Mouse (Mus musculus): Measurements from ENCODE around the gene Ilvbl. TPM values are rescaled to one million over a fixed set of nuclear protein-coding genes. Genes with fewer than 3 reads are reported as not detected.
"Not testable (repeated sequence)": the region's sequence is repeated elsewhere in the genome, so short reads cannot be mapped to it uniquely, and the experiment has no call there.

Gene Ilvbl
- not detected in 2 replicates for polyA plus RNA-seq (2012; ENCODE audit: insufficient read depth, insufficient read length, low replicate concordance, missing spikeins)

DNA sequence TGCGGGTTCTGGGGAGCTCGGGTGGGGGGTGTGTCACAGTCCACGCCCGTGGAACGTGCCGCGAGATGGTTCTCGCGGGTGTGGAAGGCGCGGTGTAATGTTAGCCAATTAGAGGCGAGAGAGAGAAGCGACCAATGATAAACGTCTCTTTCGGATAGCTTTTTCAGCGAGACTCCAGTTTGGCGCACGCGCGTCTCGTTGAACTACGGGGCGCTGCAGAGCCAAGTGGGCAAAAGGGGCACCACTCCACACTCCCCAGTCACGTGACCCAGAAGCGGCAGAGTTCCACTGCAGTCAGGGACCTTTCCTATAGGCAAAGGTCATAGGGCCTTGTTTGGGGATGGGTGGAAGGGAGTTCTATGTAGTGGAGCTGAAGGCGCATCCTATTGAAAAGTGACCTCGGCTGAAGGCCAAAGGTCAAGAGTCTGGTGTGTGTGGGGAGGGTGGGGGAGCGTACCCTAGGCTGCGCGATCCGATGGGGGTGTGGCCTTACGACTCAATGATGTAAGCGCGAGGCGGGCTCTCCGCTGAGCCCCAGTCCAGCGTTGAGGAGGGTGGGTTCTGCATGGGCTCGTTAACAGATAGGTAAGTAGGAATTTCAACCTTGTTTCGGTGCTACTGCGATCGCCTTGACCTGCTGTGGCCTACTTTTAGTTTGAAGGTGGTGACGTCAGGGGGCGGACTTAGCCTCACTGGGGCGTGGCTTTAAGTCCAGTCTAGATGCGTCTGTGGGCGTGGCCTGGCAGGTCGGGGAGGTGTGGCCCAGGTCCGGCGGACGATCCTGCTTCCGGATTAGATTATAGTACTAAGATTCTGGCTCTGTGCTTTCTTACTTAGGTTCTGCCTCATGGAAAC, at the start of gene Ilvbl:
Ilvbl (plus strand) TSS at position 97 of the 855 bp plus-strand sequence.
- H3K4me1 ChIP-seq (ENCODE audit: control insufficient read depth, insufficient read depth, low read length): peaks cover 8% of the 10 kb centered on the region
- peak within 1 kb of the TSS; percentile 91 for H3K27ac ChIP-seq (ENCODE audit: insufficient read depth, low read depth, low read length)
- TF ChIP-seq POLR2A (IDR thresholded peaks at IDR 0.05; ENCODE audit: insufficient read depth, low read depth, low read length) (no peak), CTCF (IDR thresholded peaks at IDR 0.05; ENCODE audit: insufficient read depth, low read depth, low read length) (no peak)
- H3K4me3 ChIP-seq (ENCODE audit: insufficient read depth, low read depth, low read length): peak within 1 kb of the TSS; percentile 81
- WGBS: under 1% methylated on average over 51 of the region's 51 CpGs

DNA sequence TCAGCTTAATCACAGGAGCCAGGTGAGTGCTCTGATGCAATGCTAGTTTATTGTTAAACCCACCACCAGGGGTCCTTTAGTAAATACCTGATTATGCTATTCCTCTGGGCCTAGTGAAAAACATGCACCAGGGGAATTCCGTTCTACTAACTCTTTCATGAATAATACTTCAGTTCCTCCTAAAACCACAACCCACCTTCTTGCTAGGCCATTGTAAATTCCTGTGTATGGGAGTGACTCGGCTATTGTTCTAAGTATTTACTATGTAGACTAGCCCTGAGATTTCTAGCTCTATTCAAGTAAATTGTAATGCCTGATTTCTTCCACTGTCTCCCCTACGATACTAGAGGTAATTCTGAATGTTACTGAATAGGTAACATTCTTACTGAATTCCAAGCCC, 49.1 kb upstream of the Ilvbl start:
- H3K27ac ChIP-seq (ENCODE audit: insufficient read depth, low read depth, low read length); H3K4me1 ChIP-seq (ENCODE audit: control insufficient read depth, insufficient read depth, low read length); H3K4me3 ChIP-seq (ENCODE audit: insufficient read depth, low read depth, low read length): not testable (repeated sequence)
- 54% methylated on average over 3 of the region's 3 CpGs for WGBS

GRCm38 (mm10) chr10:78525511-78525910, 48.6 kb upstream of the Ilvbl start:
- Histone ChIP-seq H3K4me3 (ENCODE audit: insufficient read depth, low read depth, low read length) (no peak overlapping the region), H3K4me1 (ENCODE audit: control insufficient read depth, insufficient read depth, low read length) (no peaks in the 10 kb centered on the region), H3K27ac (ENCODE audit: insufficient read depth, low read depth, low read length) (no peak overlapping the region)
- 57% methylated on average over 4 of the region's 4 CpGs for WGBS
- TF ChIP-seq CTCF (IDR thresholded peaks at IDR 0.05; ENCODE audit: insufficient read depth, low read depth, low read length): no peak
- no peak for TF ChIP-seq POLR2A (IDR thresholded peaks at IDR 0.05; ENCODE audit: insufficient read depth, low read depth, low read length)

DNA sequence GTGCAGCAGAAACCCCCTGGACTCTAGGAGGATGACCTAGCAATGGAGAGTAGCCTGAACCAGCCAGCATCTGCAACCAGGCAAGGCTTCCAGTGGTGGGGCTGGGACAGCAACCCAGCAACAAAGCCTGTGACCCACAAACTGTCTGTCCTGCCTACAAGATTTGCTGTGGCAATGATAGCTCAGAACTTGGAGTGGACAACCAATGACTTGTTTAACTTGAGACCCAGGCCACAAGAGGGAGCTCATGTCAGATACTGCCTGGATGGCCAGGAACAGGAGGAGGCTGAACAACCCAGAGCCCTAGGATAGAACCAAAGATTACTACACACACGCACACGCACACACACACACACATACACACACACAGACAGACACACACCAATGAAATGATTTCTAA, 33.2 kb upstream of the Ilvbl start:
- Histone ChIP-seq H3K27ac (ENCODE audit: insufficient read depth, low read depth, low read length) (no peak overlapping the region), H3K4me1 (ENCODE audit: control insufficient read depth, insufficient read depth, low read length) (no peaks in the 10 kb centered on the region), H3K4me3 (ENCODE audit: insufficient read depth, low read depth, low read length) (no peak overlapping the region)
- TF ChIP-seq CTCF (IDR thresholded peaks at IDR 0.05; ENCODE audit: insufficient read depth, low read depth, low read length) (no peak), POLR2A (IDR thresholded peaks at IDR 0.05; ENCODE audit: insufficient read depth, low read depth, low read length) (no peak)
- WGBS: 66% methylated on average over 2 of the region's 2 CpGs

- no peak for TF ChIP-seq CTCF (IDR thresholded peaks at IDR 0.05; ENCODE audit: insufficient read depth, low read depth, low read length)
- TF ChIP-seq POLR2A (IDR thresholded peaks at IDR 0.05; ENCODE audit: insufficient read depth, low read depth, low read length): no peak
- Histone ChIP-seq H3K27ac (ENCODE audit: insufficient read depth, low read depth, low read length) (no peak overlapping the region), H3K4me3 (ENCODE audit: insufficient read depth, low read depth, low read length) (no peak overlapping the region), H3K4me1 (ENCODE audit: control insufficient read depth, insufficient read depth, low read length) (no peaks in the 10 kb centered on the region)
- WGBS: 87% methylated on average over 1 of the region's 1 CpGs
These were observed 9.1 kb upstream of the Ilvbl start for GRCm38 (mm10) chr10:78565070-78565469.

DNA sequence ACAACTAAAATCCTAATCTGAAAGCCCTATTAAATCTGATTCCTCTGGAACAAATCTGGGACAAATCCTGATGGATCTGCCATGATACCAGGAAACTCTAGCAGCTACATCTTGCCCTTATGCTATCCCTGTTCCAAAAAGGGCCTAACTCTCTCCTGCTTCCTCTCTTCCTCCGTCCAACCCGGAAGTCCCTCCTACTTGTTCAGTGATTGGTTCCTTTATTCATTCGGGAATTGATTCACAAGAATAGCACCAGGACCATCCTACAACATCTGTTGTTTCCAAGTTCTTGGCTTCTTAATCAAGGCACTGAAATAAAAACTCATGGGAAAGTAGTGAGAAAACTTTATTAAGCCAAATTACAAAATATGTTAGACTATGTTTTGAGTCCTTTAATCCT, 5.0 kb upstream of the Ilvbl start:
- no peak overlapping the region for H3K27ac ChIP-seq (ENCODE audit: insufficient read depth, low read depth, low read length)
- no peak for TF ChIP-seq POLR2A (IDR thresholded peaks at IDR 0.05; ENCODE audit: insufficient read depth, low read depth, low read length)
- no peak for TF ChIP-seq CTCF (IDR thresholded peaks at IDR 0.05; ENCODE audit: insufficient read depth, low read depth, low read length)
- H3K4me1 ChIP-seq (ENCODE audit: control insufficient read depth, insufficient read depth, low read length): peaks cover 2% of the 10 kb centered on the region; the same call in 1 of the 2 replicates
- WGBS: 69% methylated on average over 3 of the region's 3 CpGs
- H3K4me3 ChIP-seq (ENCODE audit: insufficient read depth, low read depth, low read length): no peak overlapping the region

DNA sequence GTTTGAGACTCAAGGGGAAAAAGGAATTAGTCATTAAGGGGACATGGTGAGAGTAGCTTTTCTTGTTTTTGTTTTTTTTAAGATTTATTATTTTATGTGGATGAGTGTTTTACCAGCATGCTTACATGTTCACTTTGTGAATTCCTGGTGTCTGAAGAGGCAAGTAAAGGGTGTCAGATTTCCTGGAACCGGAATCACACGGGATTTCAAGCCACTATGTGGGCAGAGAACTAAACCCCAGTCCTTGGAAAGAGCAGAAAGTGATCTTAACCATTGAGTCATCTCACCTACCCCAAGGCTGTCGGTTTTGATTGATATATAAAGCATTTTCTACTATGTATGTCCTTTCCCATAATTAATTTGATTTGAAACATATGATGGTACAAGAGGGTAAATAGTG, 4.5 kb upstream of the Ilvbl start:
- no peak overlapping the region for H3K27ac ChIP-seq (ENCODE audit: insufficient read depth, low read depth, low read length)
- WGBS: 64% methylated on average over 3 of the region's 3 CpGs
- H3K4me3 ChIP-seq (ENCODE audit: insufficient read depth, low read depth, low read length): no peak overlapping the region
- TF ChIP-seq POLR2A (IDR thresholded peaks at IDR 0.05; ENCODE audit: insufficient read depth, low read depth, low read length): no peak
- TF ChIP-seq CTCF (IDR thresholded peaks at IDR 0.05; ENCODE audit: insufficient read depth, low read depth, low read length): no peak
- H3K4me1 ChIP-seq (ENCODE audit: control insufficient read depth, insufficient read depth, low read length): peaks cover 2% of the 10 kb centered on the region; the same call in 1 of the 2 replicates

DNA sequence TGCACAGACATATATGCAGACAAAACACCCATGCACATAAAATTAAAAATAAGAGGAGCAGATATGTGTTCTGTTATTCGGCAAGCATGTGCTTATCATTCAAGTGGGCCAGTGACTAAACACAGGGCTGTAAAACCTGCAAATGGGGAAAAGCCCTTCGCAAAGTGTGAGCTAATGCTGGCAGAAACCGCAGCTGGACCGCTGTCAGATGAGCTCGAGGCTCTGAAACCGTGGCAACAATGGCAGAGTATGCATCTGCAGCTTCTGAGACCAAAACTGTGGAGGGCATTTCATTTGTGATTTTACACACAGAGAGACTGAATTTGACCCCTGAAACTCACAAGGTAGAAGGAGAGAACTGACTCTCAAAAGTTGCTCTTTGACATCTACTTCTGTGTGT, 3.7 kb upstream of the Ilvbl start:
- Histone ChIP-seq H3K27ac (ENCODE audit: insufficient read depth, low read depth, low read length) (peak overlapping the region; percentile 25; the same call in 1 of the 2 replicates), H3K4me3 (ENCODE audit: insufficient read depth, low read depth, low read length) (no peak overlapping the region), H3K4me1 (ENCODE audit: control insufficient read depth, insufficient read depth, low read length) (peaks cover 2% of the 10 kb centered on the region; the same call in 1 of the 2 replicates)
- WGBS: 39% methylated on average over 6 of the region's 6 CpGs
- TF ChIP-seq POLR2A (IDR thresholded peaks at IDR 0.05; ENCODE audit: insufficient read depth, low read depth, low read length): no peak
- no peak for TF ChIP-seq CTCF (IDR thresholded peaks at IDR 0.05; ENCODE audit: insufficient read depth, low read depth, low read length)

DNA sequence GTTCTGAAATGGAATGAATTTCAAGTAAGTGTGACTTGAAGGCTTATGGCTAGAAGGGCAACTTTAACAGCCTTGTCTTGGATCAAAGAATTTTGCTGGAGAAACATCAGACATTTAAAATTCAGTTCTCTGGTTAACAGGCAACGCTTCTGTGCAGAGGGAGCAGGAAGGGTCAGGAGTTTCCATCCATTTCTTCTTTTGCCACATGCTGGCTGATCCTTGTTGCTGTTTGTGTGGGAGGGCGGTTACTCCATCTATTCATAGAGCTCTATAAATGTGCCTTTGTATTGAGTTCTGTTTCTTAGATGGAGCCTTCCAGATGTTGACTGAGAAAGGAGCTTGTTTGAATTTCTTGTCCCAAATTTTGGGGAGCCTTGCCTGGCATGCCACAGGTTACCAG, 3.2 kb upstream of the Ilvbl start:
- WGBS: 21% methylated on average over 2 of the region's 2 CpGs
- peaks cover 5% of the 10 kb centered on the region for H3K4me1 ChIP-seq (ENCODE audit: control insufficient read depth, insufficient read depth, low read length)
- H3K27ac ChIP-seq (ENCODE audit: insufficient read depth, low read depth, low read length): peak overlapping the region; percentile 25; the same call in 1 of the 2 replicates
- TF ChIP-seq POLR2A (IDR thresholded peaks at IDR 0.05; ENCODE audit: insufficient read depth, low read depth, low read length) (no peak), CTCF (IDR thresholded peaks at IDR 0.05; ENCODE audit: insufficient read depth, low read depth, low read length) (no peak)
- H3K4me3 ChIP-seq (ENCODE audit: insufficient read depth, low read depth, low read length): no peak overlapping the region

Measured in olfactory bulb, adult 2 months (tissue).